Mouse (Mus musculus): ENCODE measurements around the gene Gm20696. TPM values are rescaled to one million over a fixed set of nuclear protein-coding genes. Genes with fewer than 3 reads are reported as not detected.

Gene Gm20696
- total RNA-seq, 2 experiments from 2014 or later: 4.1 to 5.4 TPM

GRCm38 (mm10) chr6:99625306-99625705 is 41.3 kb downstream of the Gm20696 start:
- no peak for DNase-seq (ENCODE audit: low spot score in 2 of 2)

- DNase-seq (ENCODE audit: low spot score in 2 of 2): no peak
These were observed 42.1 kb downstream of the Gm20696 start for GRCm38 (mm10) chr6:99624542-99624941.

GRCm38 (mm10) chr6:99623641-99624040 is 43.0 kb downstream of the Gm20696 start:
- no peak for DNase-seq (ENCODE audit: low spot score in 2 of 2)

GRCm38 (mm10) chr6:99621167-99621566 is 45.4 kb downstream of the Gm20696 start:
- no peak for DNase-seq (ENCODE audit: low spot score in 2 of 2)

GRCm38 (mm10) chr6:99620471-99620870 is 46.1 kb downstream of the Gm20696 start:
- DNase-seq (ENCODE audit: low spot score in 2 of 2): no peak

- DNase-seq (ENCODE audit: low spot score in 2 of 2): no peak
These were observed 46.6 kb downstream of the Gm20696 start for GRCm38 (mm10) chr6:99619964-99620363.

- DNase-seq (ENCODE audit: low spot score in 2 of 2): no peak
These were observed 47.1 kb downstream of the Gm20696 start for GRCm38 (mm10) chr6:99619466-99619865.

- DNase-seq (ENCODE audit: low spot score in 2 of 2): no peak
These were observed 48.7 kb downstream of the Gm20696 start for GRCm38 (mm10) chr6:99617867-99618266.

GRCm38 (mm10) chr6:99617415-99617814 is 49.2 kb downstream of the Gm20696 start:
- DNase-seq (ENCODE audit: low spot score in 2 of 2): no peak

GRCm38 (mm10) chr6:99615272-99615751 is 51.3 kb downstream of the Gm20696 start:
- DNase-seq (ENCODE audit: low spot score in 2 of 2): no peak

- no peak for DNase-seq (ENCODE audit: low spot score in 2 of 2)
These were observed 51.9 kb downstream of the Gm20696 start for GRCm38 (mm10) chr6:99614566-99615271.

- no peak for DNase-seq (ENCODE audit: low spot score in 2 of 2)
These were observed 54.7 kb downstream of the Gm20696 start for GRCm38 (mm10) chr6:99611866-99612265.

GRCm38 (mm10) chr6:99610454-99611427 is 55.9 kb downstream of the Gm20696 start:
- no peak for DNase-seq (ENCODE audit: low spot score in 2 of 2)

GRCm38 (mm10) chr6:99606079-99606478 is 60.5 kb downstream of the Gm20696 start:
- DNase-seq (ENCODE audit: low spot score in 2 of 2): no peak

GRCm38 (mm10) chr6:99604758-99605157 is 61.8 kb downstream of the Gm20696 start:
- DNase-seq (ENCODE audit: low spot score in 2 of 2): peak in 1 of 2 experiments; percentile 18

- DNase-seq (ENCODE audit: low spot score in 2 of 2): no peak
These were observed 64.2 kb downstream of the Gm20696 start for GRCm38 (mm10) chr6:99602434-99602833.

GRCm38 (mm10) chr6:99600886-99601285 is 65.7 kb downstream of the Gm20696 start:
- DNase-seq (ENCODE audit: low spot score in 2 of 2): no peak

GRCm38 (mm10) chr6:99600168-99600793 is 66.3 kb downstream of the Gm20696 start:
- DNase-seq (ENCODE audit: low spot score in 2 of 2): peak in 1 of 2 experiments; percentile 39

GRCm38 (mm10) chr6:99599651-99600050 is 66.9 kb downstream of the Gm20696 start:
- no peak for DNase-seq (ENCODE audit: low spot score in 2 of 2)

GRCm38 (mm10) chr6:99599229-99599628 is 67.4 kb downstream of the Gm20696 start:
- peak in 1 of 2 experiments; percentile 34 for DNase-seq (ENCODE audit: low spot score in 2 of 2)

- no peak for DNase-seq (ENCODE audit: low spot score in 2 of 2)
These were observed 89.6 kb downstream of the Gm20696 start for GRCm38 (mm10) chr6:99577040-99577439.
